Mouse (Mus musculus): ENCODE results near the gene Frem2. TPM values are rescaled to one million over a fixed set of nuclear protein-coding genes. Genes with fewer than 3 reads are reported as not detected.
A peak's percentile ranks its signal among the peaks of the same experiment; 100 is the strongest.

Frem2 gene
- total RNA-seq, 2 experiments from 2014 or later, result 8.3 to 14.7 TPM

GRCm38 (mm10) chr3:53475889-53476288, 181.3 kb downstream of the Frem2 start:
- intact Hi-C loops (cut with DNase I), result no loop called here
- DNase-seq, result peak; percentile 66

GRCm38 (mm10) chr3:53474179-53474578, 183.0 kb downstream of the Frem2 start:
- DNase-seq, result no peak
- intact Hi-C loops (cut with DNase I), result no loop called here

- DNase-seq, result no peak
- intact Hi-C loops (cut with DNase I), result no loop called here
Measured at GRCm38 (mm10) chr3:53472061-53472460, 185.1 kb downstream of the Frem2 start.

GRCm38 (mm10) chr3:53469650-53470049, 187.5 kb downstream of the Frem2 start:
- no peak for DNase-seq
- intact Hi-C loops (cut with DNase I), result no loop called here

- intact Hi-C loops (cut with DNase I), result no loop called here
- DNase-seq, result no peak
Measured at GRCm38 (mm10) chr3:53467356-53467755, 189.8 kb downstream of the Frem2 start.

GRCm38 (mm10) chr3:53466481-53466880, 190.7 kb downstream of the Frem2 start:
- intact Hi-C loops (cut with DNase I), result no loop called here
- DNase-seq, result no peak

GRCm38 (mm10) chr3:53465330-53465729, 191.8 kb downstream of the Frem2 start:
- no peak for DNase-seq
- intact Hi-C loops (cut with DNase I), result no loop called here

GRCm38 (mm10) chr3:53464146-53464698, 192.9 kb downstream of the Frem2 start:
- no peak for DNase-seq
- intact Hi-C loops (cut with DNase I), result no loop called here

Other genes with a start within 250 kb of the Frem2 start
- 10 to 100 TPM; 14.0 to 14.5 TPM for gene Nhlrc3, start 194.0 kb downstream of the Frem2 start, total RNA-seq (2021)
- 10 to 100 TPM; 30.2 to 30.3 TPM for gene Proser1, start 193.7 kb downstream of the Frem2 start, total RNA-seq (2021)
- gene Stoml3, start 168.7 kb downstream of the Frem2 start, total RNA-seq (2021), result not detected
- not detected for gene Gm10985, start 187.7 kb upstream of the Frem2 start, total RNA-seq (2021)
- gene Ufm1, start 206.5 kb upstream of the Frem2 start, total RNA-seq (2021), result 10 to 100 TPM; 94.1 to 95.3 TPM

Data from left cerebral cortex, postnatal 4 days (tissue).